Mouse (Mus musculus) adipocyte (in vitro differentiated cells): ENCODE measurements around the gene Nup133.
"Not testable (repeated sequence)": the region's sequence is repeated elsewhere in the genome, so short reads cannot be mapped to it uniquely, and the experiment has no call there.

ENCODE experiments used
- DNase-seq: peaks from one replicate; pipeline ENCODE4 v3.0.0-alpha.2; 2016; ENCODE audit warnings: low spot score

Nup133 gene

DNA sequence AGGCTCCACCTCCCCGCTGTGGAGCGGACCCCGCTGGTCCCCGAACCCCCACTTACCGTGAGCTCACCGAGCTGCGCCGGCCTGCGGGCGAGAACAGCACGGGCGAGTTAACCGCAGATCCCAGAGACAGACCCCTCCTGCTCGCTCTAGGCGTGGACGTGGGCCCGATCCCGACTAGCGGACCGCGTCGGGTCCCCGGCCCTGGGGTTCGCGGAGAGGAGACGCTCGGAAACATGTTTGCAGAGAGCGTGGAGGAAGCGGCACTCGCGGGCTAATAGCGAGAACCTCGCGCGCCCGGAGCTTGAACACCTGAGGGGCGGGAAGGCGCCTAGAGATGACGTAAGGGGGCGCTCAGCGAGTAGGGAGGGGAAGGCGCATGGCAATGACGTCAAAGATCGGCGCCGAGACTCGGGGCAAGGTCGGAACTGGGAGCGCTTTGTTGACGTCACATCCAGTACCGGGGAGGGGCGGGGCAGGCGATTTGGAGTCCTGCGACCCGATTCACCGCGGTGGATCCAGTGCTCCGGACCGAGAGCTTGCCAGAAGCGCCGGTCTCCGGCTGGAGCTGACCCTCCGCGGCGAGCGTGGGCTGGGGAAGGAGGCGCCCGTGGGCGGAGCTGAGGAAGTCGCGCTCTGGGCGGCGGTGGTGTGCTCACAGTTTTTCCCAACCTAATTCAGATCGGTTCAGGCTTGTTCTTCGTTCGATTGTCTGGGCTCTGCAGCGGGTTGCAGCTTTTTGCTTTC, at the start of gene Nup133:
TSS of gene Nup133 (minus strand) at position 324 of the 744 bp plus-strand sequence.
- DNase-seq: peak; percentile 99

DNA sequence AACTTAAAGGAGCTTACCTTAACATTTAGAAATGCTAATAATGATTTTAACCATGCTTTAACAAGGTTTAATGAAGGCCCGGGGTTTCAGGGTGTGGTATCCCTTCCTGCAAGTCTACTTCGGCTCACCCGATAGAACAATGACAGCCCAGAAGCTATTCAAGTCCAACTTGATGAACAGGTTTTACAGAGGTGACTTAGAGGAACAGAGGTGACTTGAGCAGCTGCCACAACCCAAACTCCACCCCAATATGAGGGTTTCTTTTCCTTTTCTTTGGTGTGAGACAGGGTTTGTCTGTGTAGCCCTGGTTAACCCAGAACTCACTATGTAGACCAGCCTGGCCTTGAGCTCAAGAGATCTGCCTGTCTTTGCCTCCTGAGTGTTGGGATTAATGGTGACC, 44.9 kb upstream of the Nup133 start:
- no peak for DNase-seq

DNA sequence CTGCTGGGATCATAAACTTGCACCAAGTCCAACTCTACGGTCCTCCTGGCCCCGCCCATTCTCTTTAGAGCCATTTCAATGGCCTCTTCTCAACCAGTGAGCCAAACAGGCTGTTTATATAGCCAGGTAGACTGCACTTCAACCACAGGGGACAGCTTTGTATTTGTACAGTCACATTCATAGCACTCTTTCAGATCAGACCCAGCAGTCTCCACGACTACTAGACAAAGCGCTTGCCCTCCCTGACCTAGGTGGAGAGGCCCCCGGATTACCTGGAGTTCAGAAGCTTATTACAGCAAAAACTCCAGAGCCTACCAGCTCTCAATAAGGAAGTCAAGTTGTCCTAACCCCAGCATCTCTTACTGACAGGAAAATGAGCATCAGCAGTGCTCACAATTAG, 44.5 kb upstream of the Nup133 start:
- DNase-seq: no peak

DNA sequence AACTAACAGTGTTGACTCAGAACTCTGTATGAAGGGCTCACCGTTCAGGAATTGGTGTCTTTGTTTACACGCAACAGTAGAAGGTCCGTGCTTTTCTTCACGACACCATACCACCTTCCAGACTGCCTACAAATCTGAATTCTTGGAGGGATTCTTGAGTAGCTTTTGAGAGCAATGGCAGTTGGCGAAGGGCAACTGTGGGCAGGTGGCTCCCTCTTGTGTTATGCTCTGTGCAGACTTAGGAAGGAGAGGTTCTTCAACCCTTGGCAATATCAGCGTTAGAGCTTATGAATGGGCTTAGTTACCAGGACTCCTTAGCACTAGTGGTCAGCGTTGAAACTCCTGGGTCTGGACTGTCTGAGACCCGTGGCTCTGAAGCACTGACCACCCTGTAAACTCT, 43.5 kb upstream of the Nup133 start:
- no peak for DNase-seq

DNA sequence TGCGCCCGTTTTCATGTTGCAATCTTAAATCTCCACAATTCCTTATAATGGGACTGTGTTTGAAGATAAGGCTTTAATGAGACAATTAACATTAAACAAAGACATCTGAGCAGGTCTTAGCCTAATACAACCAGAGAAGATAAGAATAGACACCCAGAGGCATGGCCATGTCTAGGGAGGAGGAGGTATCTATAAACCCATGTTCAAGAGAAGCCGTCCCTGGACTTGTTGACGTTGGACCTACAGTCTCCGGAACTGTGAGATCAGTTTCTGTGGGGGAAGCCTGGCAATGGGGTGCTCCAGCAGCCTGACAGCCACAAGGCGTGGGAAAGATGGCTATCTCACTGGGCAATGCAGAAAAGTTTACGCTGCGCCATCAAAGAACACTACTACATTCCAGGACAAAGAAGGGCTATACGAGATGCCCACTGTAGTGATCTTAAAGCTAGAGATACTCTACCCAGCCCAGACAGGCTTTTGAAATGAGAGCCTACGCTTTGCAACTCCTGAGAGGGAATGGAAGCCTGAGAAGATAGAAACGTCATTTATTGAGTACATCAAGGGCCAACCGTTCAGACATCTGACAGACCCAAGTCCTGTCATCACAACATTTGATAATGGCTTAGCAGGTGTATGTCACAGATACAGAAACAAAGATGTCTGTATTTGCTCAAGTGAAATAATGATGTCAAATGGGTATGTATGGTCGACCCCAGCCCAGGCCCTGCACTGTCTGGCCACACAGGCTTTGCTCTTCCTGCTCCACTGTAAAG, 41.4 kb upstream of the Nup133 start:
- no peak for DNase-seq

DNA sequence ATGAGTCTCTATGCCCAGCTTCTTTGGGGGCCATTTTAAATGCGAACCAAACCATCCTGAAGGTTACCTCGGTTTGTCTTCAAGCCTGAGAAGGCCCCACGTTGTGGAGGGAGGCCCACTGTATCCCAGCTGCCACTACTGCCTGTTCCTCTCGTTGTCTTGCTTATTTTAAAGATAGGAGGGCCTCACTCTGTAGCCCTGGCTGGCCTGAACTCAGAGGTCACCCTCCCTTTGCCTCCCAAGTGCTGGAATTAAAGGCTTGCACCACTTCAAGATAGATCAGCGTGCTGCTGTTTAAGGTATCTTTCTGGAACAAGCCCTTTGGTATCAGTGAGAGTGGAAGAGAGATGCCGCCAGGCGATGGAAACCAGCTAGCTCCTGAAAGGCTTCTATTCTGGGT, 40.1 kb upstream of the Nup133 start:
- DNase-seq: no peak

DNA sequence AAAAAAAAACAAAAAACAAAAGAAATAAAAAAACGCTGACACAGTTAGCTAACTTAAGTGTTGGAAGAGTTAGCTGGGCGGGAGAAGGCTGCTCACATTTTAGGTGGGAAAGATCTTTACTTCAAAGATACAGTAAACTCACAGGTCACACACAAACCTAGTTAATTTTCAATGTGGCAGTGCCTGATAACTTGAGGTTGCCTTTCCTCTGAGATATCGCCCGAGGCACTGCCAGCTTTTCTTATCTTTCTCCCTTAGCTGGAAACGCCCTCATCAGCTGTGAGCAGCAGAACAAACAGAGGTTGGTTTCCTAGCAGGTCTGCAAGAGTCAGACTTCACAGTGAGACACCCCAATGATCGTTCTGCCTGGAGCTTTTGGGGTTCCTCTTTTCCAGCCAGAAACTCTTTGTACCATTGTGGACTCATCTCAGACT, 39.6 kb upstream of the Nup133 start:
- DNase-seq: no peak

DNA sequence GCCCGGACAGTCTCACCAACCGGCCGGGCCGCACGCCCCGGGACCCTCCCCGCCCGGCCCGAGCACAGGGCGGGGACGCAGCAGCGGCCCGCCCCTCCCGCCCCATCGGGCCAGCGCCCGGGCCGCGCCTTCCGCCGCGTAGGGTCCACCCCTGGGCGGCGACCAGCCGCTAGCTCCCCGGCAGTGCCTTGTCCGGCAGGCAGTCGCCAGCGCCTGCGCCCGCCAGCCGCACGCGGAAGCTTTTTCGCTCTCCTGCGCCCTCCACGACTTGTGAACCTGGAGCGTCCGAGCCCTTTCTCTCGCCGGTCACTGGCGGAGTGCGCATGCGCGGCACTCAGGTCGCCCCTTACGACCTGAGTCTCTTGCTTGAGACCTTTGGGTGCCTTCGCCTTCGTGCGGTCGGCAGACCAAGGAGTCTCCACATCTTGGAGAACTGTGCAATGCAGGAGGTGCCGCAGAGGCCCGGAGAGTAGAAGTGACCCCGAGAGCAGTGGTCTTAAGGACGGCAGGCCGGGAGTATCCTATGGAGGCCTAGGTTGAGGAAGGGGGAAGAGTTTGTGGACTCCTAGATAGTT, 33.8 kb upstream of the Nup133 start, which contains the start of gene Abcb10:
TSS of gene Abcb10 (minus strand) at position 297 of the 575 bp plus-strand sequence.
- DNase-seq: peak; percentile 91

DNA sequence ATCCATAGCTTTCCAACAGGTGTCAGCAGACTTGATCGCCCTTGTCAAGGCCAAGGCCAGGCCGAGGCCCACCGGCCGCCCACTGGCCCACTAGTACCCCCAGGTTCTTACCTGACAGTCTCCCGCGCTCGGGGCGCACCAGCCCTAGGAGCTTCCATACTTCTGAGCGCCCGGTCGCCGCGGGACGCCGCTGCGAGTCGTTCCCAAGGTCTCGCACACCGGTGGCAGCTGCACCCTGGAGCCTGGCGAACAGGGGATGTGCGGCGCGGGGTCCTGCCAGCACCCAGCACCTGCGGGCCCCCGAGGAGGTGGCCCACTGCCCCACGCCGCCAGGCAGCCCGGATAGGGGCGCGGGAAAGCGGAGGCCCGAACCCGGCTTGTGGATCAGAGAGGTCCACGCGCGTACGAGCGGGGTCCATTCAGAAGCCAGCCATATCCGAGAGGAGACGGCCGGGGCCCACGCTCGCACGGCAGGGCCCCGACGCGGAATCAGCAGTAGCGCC, 33.3 kb upstream of the Nup133 start:
- DNase-seq: peak; percentile 26

DNA sequence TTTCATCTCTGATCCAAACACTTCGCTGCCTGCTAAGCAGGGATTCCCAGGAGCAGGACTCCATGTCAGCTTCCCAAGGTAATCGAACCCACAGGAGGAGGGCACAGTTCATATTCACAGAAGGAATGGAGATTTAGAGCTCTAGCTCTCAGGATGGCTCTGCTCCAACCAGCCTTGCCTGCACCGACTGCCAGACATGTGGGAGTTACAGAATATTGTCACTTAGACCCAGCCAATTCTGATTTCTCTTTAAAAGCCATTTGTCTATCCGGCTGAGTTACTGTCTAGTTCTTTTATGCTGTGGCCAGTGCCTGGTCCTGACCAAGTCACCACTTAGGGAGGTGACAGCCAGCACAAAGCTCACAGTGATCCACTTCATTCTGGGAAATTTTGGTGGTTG, 32.6 kb upstream of the Nup133 start:
- DNase-seq: peak; percentile 67

DNA sequence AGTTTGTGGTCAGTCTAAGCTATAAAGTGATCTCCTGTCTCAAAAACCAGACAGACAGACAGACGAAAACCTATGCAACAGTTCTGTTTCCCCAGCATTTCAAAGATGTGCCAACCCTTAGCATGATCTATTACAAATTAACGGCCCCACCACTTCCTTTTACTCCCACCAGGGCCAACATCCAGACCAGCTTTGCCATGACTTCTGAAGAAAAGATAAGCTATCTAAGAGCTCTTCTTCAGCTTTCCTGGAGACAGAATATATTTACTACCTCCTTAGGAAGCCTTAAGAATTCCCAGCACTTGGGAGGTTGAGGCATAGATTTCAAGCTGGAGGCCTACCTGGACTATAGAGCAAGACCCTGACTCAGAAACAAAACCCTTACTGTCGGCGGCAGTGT, 31.2 kb upstream of the Nup133 start:
- no peak for DNase-seq

DNA sequence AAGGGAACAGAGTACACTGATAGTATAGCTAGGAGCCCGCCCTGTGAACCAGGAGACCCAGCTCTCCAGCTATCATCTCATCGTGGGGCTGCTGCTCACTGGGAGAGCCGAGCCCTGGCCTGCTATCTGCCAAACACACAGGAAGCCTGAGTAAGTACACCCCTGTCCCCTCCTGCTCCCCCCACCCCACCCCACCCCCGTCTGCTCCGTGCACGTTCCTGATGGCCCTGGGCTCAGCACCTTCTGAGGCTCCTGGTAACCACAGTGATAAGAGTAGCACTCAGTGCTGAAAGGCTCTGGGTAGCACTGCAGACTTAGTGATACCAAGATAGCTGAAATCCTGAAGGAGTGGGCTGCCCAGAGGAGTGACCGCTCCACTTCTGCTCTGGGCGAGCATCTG, 29.9 kb upstream of the Nup133 start:
- no peak for DNase-seq

DNA sequence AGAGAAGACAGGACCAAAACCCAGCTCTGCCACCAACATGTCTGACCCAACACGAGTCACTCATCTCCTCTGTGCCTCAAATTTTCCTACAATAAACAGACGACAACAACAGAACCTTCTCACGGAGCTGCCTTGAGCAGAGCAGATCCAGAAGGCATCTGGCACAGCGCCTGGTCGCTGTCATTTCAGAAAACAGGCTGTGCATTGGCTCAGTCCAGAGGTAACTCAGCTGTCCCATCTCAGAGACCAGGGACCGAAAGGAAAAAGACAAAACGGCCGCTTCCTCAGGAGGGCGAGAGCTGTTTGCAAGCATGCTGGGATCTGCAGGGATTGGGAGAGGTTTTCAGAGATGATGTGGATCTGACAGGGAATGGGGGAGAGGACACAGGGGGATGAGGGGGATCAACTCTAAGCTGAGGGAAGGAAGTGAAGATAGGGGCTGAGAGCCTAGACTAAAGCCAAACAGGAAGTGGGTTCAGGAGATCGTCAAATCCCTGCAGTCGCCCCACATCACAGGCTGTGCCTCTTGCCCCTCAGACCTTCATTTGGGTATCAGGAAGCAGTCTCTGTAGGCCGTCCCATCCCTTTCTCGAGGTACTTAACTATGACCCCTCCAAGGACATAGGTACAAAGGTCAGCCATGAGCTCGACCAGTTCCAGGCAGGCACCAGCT, 29.2 kb upstream of the Nup133 start:
- DNase-seq: peak; percentile 48

DNA sequence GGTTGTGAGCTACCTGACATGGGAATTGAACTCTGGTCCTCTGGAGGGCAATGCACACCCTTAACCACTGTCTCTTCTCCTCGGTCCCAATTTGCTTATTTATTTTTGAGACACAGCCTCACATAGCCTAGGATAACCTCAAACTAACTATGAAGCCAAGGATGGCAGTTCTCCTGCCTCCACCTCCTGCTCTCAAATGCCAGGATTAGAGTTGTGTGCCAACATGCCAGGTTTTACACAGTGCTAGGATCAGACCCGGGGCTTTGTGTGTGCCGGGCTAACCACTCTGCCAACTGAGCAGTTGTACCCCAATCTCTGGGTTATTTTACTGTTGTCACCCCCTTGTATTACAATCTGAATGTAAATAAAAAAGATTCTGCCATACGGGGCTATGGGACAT, 28.4 kb upstream of the Nup133 start:
- DNase-seq: no peak

DNA sequence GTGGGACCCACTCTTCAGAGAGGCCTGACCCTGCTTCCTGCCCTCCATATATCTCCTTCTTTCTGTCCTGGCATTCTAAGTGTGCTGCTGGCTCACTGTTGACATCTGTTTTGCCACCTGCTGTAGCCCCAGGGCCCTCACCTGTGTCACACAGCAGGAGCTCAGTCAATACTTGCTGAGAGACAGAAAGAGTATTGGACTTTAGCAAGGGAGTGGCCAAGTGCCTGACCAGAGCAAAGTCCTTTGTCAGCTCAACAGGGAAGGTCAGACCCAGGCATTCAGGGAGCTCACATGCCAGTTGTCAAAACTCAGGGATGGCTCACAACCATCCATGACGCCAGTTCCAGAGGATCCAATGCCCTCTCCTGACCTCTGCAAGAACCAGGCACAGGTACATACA, 24.4 kb upstream of the Nup133 start:
- DNase-seq: no peak

DNA sequence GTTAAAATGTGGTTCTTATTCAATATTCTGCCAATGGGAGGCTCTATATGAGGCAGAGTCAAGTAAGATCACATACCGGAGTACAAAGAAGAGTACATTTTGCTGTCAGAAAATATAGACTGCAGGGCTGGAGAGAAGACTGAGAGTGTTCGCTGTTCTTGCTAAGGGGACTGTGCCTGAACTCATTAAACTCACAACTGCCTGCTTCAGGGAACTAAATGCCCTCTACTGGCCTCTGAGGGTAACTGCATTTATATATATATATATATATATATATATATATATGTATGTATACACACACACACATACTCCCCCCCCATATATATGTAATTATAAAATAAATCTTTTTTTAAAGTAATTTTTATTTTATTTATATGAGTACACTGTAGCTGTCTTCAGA, 17.8 kb upstream of the Nup133 start:
- DNase-seq: no peak

DNA sequence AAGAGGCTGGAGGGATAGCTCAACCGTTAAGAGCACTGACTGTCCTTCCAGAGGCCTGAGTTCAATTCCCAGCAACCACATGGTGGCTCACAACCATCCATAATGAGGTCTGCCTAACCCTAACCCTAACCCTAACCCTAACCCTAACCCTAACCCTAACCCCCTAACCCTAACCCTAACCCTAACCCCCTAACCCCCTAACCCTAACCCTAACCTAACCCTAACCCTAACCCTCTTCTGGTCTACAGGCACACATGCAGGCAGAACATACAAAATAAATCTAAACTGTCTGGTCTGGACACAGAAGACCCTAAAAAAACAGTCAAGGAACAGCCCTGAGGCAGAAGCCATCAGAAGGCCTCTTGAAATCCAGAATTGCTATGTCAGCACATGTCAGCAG, 12.3 kb upstream of the Nup133 start:
- DNase-seq: no peak

DNA sequence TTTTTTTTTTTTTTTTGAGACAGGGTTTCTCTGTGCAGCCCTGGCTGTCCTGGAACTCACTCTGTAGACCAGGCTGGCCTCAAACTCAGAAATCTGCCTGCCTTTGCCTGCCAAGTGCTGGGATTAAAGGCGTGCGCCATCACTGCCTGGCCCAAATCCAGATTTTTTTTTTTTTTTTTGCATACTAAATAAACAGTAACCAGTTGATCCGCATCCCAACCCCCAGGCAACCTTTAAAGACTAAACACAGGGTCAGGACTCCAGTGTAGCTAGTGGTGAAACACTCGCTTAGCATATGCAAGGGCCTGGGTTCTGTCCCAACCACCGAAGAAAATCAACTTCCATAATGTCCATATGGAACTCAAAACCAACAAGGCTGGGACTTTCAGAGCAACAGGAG, 11.5 kb upstream of the Nup133 start:
- DNase-seq: not testable (repeated sequence)

DNA sequence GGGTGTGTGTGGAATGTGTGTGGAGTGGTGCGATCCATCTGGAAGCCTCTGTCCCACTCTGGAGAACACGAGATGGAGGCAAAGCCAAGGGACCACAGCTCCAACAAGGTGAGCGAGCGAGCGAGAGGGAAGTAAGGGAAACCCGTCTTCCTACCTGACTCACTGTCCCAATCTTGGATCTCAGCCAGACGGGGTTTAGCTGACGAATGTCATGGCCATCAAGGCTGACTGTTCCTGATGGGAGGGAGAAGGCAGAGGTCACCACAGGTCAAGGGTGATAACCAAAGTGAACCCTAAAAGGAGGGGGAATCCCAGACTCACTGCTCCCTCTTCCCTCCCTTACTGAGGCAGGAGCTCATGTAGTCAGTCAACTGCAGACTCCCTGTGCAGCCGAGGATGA, 11.0 kb upstream of the Nup133 start:
- DNase-seq: no peak

DNA sequence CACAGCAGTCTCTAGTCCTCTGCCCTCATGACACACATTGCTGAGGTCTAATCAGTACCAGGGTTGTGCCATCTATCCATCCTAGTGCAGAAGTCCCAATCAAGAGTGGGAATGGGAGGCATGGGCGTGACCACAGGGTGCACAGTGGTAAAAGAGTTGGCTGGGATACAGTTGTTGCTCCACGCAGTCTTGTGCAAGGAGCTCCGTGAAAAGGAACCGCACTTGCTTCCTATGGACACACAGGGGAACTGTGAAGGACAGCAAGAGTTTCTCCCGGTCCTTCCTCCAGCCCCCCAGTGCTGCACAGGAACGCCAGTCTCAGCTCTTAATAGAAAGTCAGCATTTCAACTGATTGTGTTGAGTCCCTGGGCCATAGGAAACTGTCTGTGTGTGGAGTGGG, 10.4 kb upstream of the Nup133 start:
- no peak for DNase-seq

DNA sequence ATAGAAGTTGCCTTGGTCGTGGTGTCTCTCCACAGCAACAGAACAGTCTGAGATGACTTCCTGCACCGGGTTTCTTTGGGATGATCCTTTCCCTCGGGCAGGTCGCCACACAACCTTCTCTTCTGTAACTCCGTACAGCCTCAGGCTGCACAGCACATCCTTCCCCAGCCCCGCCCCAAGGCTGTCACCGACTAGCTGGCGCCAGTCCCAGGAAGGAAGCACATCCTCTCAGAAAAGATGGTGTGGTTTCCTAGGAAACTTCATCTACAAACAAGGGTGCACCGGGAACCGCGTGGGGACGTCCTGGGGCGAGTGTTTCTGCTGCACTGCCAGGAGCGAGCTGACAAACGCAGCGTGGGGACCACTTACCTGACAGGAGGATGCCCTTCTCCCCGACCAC, 9.1 kb upstream of the Nup133 start:
- no peak for DNase-seq

DNA sequence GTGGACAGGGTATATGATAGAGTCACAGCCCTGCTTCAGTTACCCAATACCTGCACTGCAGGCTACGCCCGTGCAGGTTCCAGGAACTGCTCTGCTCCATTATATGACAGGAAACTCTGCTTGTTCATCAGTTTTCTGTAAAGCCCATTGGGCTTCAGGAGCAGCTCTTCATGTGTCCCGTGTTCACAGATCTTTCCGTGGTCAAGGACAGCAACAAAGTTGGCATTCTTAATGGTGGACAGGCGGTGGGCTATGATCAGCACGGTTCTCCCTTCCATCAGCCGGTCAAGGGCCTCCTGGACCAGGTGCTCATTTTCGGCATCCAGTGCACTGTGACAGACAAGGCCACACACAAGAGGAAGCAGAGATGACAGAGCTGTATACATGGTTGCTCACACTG, 5.2 kb upstream of the Nup133 start:
- DNase-seq: no peak
